Mouse (Mus musculus) kidney, adult 2 months (tissue): ENCODE measurements at regions not wholly inside any gene's neighbourhood (a gene's known extent, or its start where the extent isn't known, plus 50 kb on each side); places are given as distances from the start of the nearest gene placed in this dataset.

ENCODE experiments used
- CTCF ChIP-seq: fragments of 200-500 bp; conservative IDR thresholded peaks from 2 replicates; pipeline ENCODE4 v1.5.1; 2011; ENCODE audit warnings: low read depth, mild to moderate bottlenecking, control low read depth, low read length, moderate library complexity, mixed read lengths; ENCODE audit not compliant: insufficient read depth, insufficient read length
- POLR2A ChIP-seq: fragments of 200-500 bp; IDR thresholded peaks from one replicate; pipeline ENCODE4 v1.6.1; 2011; ENCODE audit warnings: low read depth, low read length, control low read depth

DNA sequence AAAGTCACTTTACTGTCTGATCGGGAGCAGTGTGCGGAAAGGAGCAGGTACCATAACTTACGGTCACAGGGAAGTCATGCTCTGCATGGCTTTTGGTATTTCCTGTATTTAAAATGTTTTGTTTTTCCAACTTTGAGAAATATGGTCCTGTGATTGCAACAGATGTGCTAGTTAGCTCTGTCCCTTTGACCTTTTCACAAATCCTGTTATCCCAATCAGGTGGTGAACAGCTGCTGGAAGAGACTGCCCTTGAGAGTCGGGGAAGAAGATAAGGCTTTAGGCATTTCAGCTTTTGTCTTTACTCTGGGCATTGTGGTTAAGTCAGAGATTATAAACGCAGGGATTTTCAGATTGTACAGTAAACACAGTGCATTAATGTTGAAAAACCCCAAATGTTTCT is 588.5 kb upstream of the Atp2b1 start:
- TF ChIP-seq POLR2A (no peak), CTCF (no peak)
